Mouse (Mus musculus) ES-Bruce4 (cell line): ENCODE measurements around the gene Fbxw11.

Experiments
- CTCF ChIP-seq: IDR thresholded peaks from one replicate; pipeline ENCODE4 v1.8.1; 2011; ENCODE audit warnings: low read depth, low read length
- EP300 ChIP-seq: IDR thresholded peaks from 2 replicates; pipeline ENCODE4 v1.6.1; 2011; ENCODE audit warnings: low read depth, low read length; ENCODE audit not compliant: insufficient read depth
- POLR2A ChIP-seq: IDR thresholded peaks from one replicate; pipeline ENCODE4 v1.8.1; 2011; ENCODE audit warnings: low read length; ENCODE audit not compliant: insufficient read depth

DNA sequence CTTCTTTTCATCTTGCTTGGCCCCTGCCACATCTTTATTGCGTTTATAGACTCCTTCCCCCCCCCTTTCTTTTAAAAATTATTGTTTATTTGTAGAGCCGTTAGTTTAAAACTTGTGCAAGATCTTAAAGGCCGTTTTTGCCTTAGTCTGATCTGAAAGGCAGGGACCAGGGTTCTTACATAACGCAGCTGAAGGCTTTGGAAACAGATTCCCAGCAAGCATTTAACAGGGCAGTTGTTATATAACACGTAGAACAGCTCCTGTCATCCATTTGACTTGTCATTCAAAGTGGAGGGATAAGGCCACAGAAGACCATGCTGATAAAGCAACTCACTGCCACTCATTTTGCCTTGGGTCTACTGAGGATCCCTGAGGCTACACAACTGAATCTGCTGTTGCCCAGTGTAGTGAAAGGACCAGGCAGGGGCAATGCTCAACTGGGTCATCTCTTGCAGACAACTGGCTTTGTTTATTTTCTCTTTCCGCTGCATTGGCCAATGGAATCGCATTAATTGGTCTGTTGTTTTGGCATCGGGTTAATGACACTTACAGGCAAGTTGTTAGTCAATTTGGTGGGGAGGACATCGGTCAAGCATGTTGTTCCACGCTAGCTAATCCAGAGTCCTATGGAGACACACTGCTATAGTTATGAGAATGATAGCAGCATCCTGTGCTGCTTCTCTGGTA is 152.4 kb downstream of the Fbxw11 start:
- TF ChIP-seq CTCF (no peak), POLR2A (no peak), EP300 (no peak)
